Mouse (Mus musculus): ENCODE results near the gene Serpina1f.
"Not testable (repeated sequence)": the region's sequence is repeated elsewhere in the genome, so short reads cannot be mapped to it uniquely, and the experiment has no call there.

Gene Serpina1f

GRCm38 (mm10) chr12:103695429-103695828 lies at the start of gene Serpina1f:
Serpina1f (minus strand) TSS chr12:103695529.
- DNase-seq (ENCODE audit: low read depth, low spot score), result no peak

- not testable (repeated sequence) for DNase-seq (ENCODE audit: low read depth, low spot score)
Measured at GRCm38 (mm10) chr12:103737791-103738580, 42.7 kb upstream of the Serpina1f start.

GRCm38 (mm10) chr12:103735566-103735965 lies 40.2 kb upstream of the Serpina1f start:
- DNase-seq (ENCODE audit: low read depth, low spot score), result not testable (repeated sequence)

- DNase-seq (ENCODE audit: low read depth, low spot score), result not testable (repeated sequence)
Measured at GRCm38 (mm10) chr12:103735101-103735500, 39.8 kb upstream of the Serpina1f start.

GRCm38 (mm10) chr12:103711537-103711936 lies 16.2 kb upstream of the Serpina1f start:
- DNase-seq (ENCODE audit: low read depth, low spot score), result no peak

- DNase-seq (ENCODE audit: low read depth, low spot score), result no peak
Measured at GRCm38 (mm10) chr12:103710405-103710804, 15.1 kb upstream of the Serpina1f start.

GRCm38 (mm10) chr12:103706113-103706512 lies 10.8 kb upstream of the Serpina1f start:
- DNase-seq (ENCODE audit: low read depth, low spot score), result no peak

- DNase-seq (ENCODE audit: low read depth, low spot score), result no peak
Measured at GRCm38 (mm10) chr12:103705547-103705946, 10.2 kb upstream of the Serpina1f start.

- DNase-seq (ENCODE audit: low read depth, low spot score), result no peak
Measured at GRCm38 (mm10) chr12:103700144-103700750, 4.9 kb upstream of the Serpina1f start.

GRCm38 (mm10) chr12:103688221-103688814 lies 7.0 kb downstream of the Serpina1f start:
- no peak for DNase-seq (ENCODE audit: low read depth, low spot score)

GRCm38 (mm10) chr12:103687021-103687420 lies 8.3 kb downstream of the Serpina1f start:
- DNase-seq (ENCODE audit: low read depth, low spot score), result no peak

GRCm38 (mm10) chr12:103686050-103686449 lies 9.3 kb downstream of the Serpina1f start:
- DNase-seq (ENCODE audit: low read depth, low spot score), result peak; percentile 52

- no peak for DNase-seq (ENCODE audit: low read depth, low spot score)
Measured at GRCm38 (mm10) chr12:103685386-103685785, 9.9 kb downstream of the Serpina1f start.

GRCm38 (mm10) chr12:103683775-103684174 lies 11.6 kb downstream of the Serpina1f start:
- no peak for DNase-seq (ENCODE audit: low read depth, low spot score)

- DNase-seq (ENCODE audit: low read depth, low spot score), result no peak
Measured at GRCm38 (mm10) chr12:103681739-103682138, 13.6 kb downstream of the Serpina1f start.

GRCm38 (mm10) chr12:103681169-103681568 lies 14.2 kb downstream of the Serpina1f start:
- no peak for DNase-seq (ENCODE audit: low read depth, low spot score)

GRCm38 (mm10) chr12:103679853-103680252 lies 15.5 kb downstream of the Serpina1f start:
- DNase-seq (ENCODE audit: low read depth, low spot score), result not testable (repeated sequence)

GRCm38 (mm10) chr12:103676039-103676438 lies 19.3 kb downstream of the Serpina1f start, which contains the start of gene Serpina16:
Serpina16 (minus strand) TSS chr12:103676139.
- DNase-seq (ENCODE audit: low read depth, low spot score), result no peak

- no peak for DNase-seq (ENCODE audit: low read depth, low spot score)
Measured at GRCm38 (mm10) chr12:103673179-103673578, 22.1 kb downstream of the Serpina1f start.

- DNase-seq (ENCODE audit: low read depth, low spot score), result no peak
Measured at GRCm38 (mm10) chr12:103671483-103671882, 23.8 kb downstream of the Serpina1f start.

- no peak for DNase-seq (ENCODE audit: low read depth, low spot score)
Measured at GRCm38 (mm10) chr12:103670964-103671363, 24.4 kb downstream of the Serpina1f start.

- DNase-seq (ENCODE audit: low read depth, low spot score), result peak; percentile 53
Measured at GRCm38 (mm10) chr12:103670344-103670743, 25.0 kb downstream of the Serpina1f start.
